Mouse (Mus musculus): ENCODE results near the gene Gusb. TPM values are rescaled to one million over a fixed set of nuclear protein-coding genes. Genes with fewer than 3 reads are reported as not detected.
A peak's percentile ranks its signal among the peaks of the same experiment; 100 is the strongest.
"Not testable (repeated sequence)": the region's sequence is repeated elsewhere in the genome, so short reads cannot be mapped to it uniquely, and the experiment has no call there.

Gene Gusb
- 10 to 100 TPM; 26.6 to 26.8 TPM for total RNA-seq (2021)

- DNase-seq = peak; percentile 88
Measured at GRCm38 (mm10) chr5:130002301-130003146, at the start of gene Gusb. Gene Gusb, minus strand, starts transcription at chr5:130003049.

GRCm38 (mm10) chr5:130052510-130052909 lies 49.7 kb upstream of the Gusb start:
- DNase-seq = no peak

GRCm38 (mm10) chr5:130051073-130051860 lies 48.4 kb upstream of the Gusb start:
- DNase-seq = no peak

- DNase-seq = no peak
Measured at GRCm38 (mm10) chr5:130050416-130050815, 47.6 kb upstream of the Gusb start.

GRCm38 (mm10) chr5:130048786-130049520 lies 46.1 kb upstream of the Gusb start:
- DNase-seq = peak; percentile 59

GRCm38 (mm10) chr5:130047013-130047412 lies 44.2 kb upstream of the Gusb start:
- DNase-seq = no peak

- peak; percentile 48 for DNase-seq
Measured at GRCm38 (mm10) chr5:130046589-130046988, 43.7 kb upstream of the Gusb start.

- DNase-seq = no peak
Measured at GRCm38 (mm10) chr5:130046100-130046499, 43.3 kb upstream of the Gusb start.

- DNase-seq = peak; percentile 64
Measured at GRCm38 (mm10) chr5:130044201-130044695, 41.4 kb upstream of the Gusb start.

- DNase-seq = no peak
Measured at GRCm38 (mm10) chr5:130043741-130044140, 40.9 kb upstream of the Gusb start.

GRCm38 (mm10) chr5:130041262-130041661 lies 38.4 kb upstream of the Gusb start:
- no peak for DNase-seq

- no peak for DNase-seq
Measured at GRCm38 (mm10) chr5:130040797-130041196, 37.9 kb upstream of the Gusb start.

GRCm38 (mm10) chr5:130037752-130038455 lies 35.1 kb upstream of the Gusb start:
- peak; percentile 78 for DNase-seq

GRCm38 (mm10) chr5:130036300-130036699 lies 33.5 kb upstream of the Gusb start:
- not testable (repeated sequence) for DNase-seq

GRCm38 (mm10) chr5:130033869-130034268 lies 31.0 kb upstream of the Gusb start:
- no peak for DNase-seq

GRCm38 (mm10) chr5:130031410-130032390 lies 28.9 kb upstream of the Gusb start:
- no peak for DNase-seq

GRCm38 (mm10) chr5:130029142-130029897 lies 26.5 kb upstream of the Gusb start, which contains the start of the genes Asl and Crcp:
Gene Asl, minus strand, starts transcription at chr5:130029247.
Gene Crcp, plus strand, starts transcription at chr5:130029290.
- peak; percentile 84 for DNase-seq

GRCm38 (mm10) chr5:130027696-130028095 lies 24.8 kb upstream of the Gusb start:
- no peak for DNase-seq

GRCm38 (mm10) chr5:130027134-130027533 lies 24.3 kb upstream of the Gusb start:
- DNase-seq = no peak
